Mouse (Mus musculus): Measurements from ENCODE around the gene Gstt3. TPM values are rescaled to one million over a fixed set of nuclear protein-coding genes. Genes with fewer than 3 reads are reported as not detected.
A peak's percentile ranks its signal among the peaks of the same experiment; 100 is the strongest.

Gene Gstt3
- polyA plus RNA-seq, 1 experiment: 97.4 TPM

DNA sequence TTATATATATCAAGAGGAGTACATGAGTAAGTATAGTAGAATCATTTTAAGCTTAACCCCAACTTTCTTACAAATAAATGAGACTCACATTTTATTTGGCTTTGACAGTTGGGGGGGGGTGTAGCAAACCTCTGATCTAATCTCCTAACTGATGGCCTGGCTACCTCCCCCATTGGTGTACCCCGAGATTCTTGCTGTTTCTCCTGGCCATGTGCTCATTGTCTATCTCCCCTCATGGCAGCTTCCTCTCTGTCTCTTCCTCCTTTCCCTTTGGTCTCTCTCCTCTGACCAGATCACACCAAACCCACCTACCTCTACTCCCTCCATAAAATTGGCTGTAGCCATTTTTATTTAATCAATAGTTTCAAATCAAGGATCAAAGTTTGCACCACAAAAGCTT is 42.6 kb upstream of the Gstt3 start:
- no peak for TF ChIP-seq POLR2A (IDR thresholded peaks at IDR 0.05; ENCODE audit: low read depth, low read length)
- TF ChIP-seq CTCF (conservative IDR thresholded peaks at IDR 0.05; ENCODE audit: insufficient read depth, insufficient read length, low read depth, low read length): no peak
- H3K27me3 ChIP-seq (replicated peaks; ENCODE audit: control insufficient read depth, insufficient read depth, low read length): no peaks in the 10 kb centered on the region
- WGBS: 96% methylated on average over 1 of the region's 1 CpGs
- H3K27ac ChIP-seq (ENCODE audit: insufficient read depth, low read depth, low read length): no peak overlapping the region
- DNase-seq: no peak
- H3K36me3 ChIP-seq (ENCODE audit: control insufficient read depth, insufficient read depth, low read length): no peaks in the 10 kb centered on the region
- no peak overlapping the region for H3K4me3 ChIP-seq (ENCODE audit: insufficient read depth, low read depth, low read length)
- H3K4me1 ChIP-seq (ENCODE audit: control insufficient read depth, insufficient read depth, low read length): peaks cover 9% of the 10 kb centered on the region

DNA sequence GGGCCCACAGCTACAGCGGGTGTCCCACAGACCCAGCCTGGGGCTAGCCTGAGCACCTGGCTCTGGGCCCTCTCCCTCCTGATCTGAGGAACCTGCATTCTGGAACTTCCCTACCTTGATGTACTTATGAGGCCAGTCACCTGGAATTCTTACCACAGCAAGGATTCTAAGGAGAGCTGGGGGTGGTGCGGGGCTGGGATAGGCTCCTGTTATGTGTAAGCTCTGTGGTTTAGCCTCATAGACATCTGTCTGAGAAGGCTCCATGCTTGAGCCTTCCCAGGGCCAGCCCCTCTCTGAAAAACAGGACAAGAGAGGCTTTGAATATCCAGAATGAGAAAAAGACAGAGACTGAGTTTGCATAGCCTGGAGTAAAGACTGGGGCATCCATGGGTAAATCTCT is 41.2 kb upstream of the Gstt3 start, which contains the start of gene Gstt4:
Gene Gstt4, minus strand, starts transcription at position 101 of the 400 bp plus-strand sequence.
- TF ChIP-seq CTCF (conservative IDR thresholded peaks at IDR 0.05; ENCODE audit: insufficient read depth, insufficient read length, low read depth, low read length) (no peak), POLR2A (IDR thresholded peaks at IDR 0.05; ENCODE audit: low read depth, low read length) (no peak)
- peaks cover 2% of the 10 kb centered on the region for H3K4me1 ChIP-seq (ENCODE audit: control insufficient read depth, insufficient read depth, low read length)
- H3K27me3 ChIP-seq (replicated peaks; ENCODE audit: control insufficient read depth, insufficient read depth, low read length): no peaks in the 10 kb centered on the region
- DNase-seq: no peak
- H3K36me3 ChIP-seq (ENCODE audit: control insufficient read depth, insufficient read depth, low read length): no peaks in the 10 kb centered on the region
- H3K4me3 ChIP-seq (ENCODE audit: insufficient read depth, low read depth, low read length): no peak within 1 kb of the TSS
- WGBS: 95% methylated on average over 2 of the region's 2 CpGs
- H3K27ac ChIP-seq (ENCODE audit: insufficient read depth, low read depth, low read length): no peak within 1 kb of the TSS

DNA sequence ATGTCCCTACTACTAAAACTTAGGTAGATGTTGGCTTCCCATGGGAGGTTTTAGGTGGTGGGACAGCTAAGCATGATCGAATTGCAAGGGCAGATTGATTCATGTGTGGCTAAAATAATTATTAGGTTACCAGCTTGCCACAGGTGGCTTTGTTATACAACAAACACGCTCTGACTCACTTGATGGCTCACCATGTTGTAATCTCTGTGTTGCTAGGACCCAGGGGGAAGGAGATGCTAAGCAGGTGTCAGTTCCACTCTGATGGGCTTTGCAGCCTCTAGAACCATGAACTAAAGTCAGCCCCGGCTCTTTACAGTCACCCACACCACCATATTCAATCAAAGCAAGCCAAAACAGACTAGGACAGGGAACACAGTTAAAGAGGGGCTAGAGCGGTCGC is 38.7 kb upstream of the Gstt3 start:
- 69% methylated on average over 5 of the region's 5 CpGs for WGBS
- H3K4me3 ChIP-seq (ENCODE audit: insufficient read depth, low read depth, low read length): no peak overlapping the region
- no peak for DNase-seq
- TF ChIP-seq POLR2A (IDR thresholded peaks at IDR 0.05; ENCODE audit: low read depth, low read length): no peak
- TF ChIP-seq CTCF (conservative IDR thresholded peaks at IDR 0.05; ENCODE audit: insufficient read depth, insufficient read length, low read depth, low read length): no peak
- no peaks in the 10 kb centered on the region for H3K4me1 ChIP-seq (ENCODE audit: control insufficient read depth, insufficient read depth, low read length)
- no peaks in the 10 kb centered on the region for H3K27me3 ChIP-seq (replicated peaks; ENCODE audit: control insufficient read depth, insufficient read depth, low read length)
- H3K36me3 ChIP-seq (ENCODE audit: control insufficient read depth, insufficient read depth, low read length): no peaks in the 10 kb centered on the region
- no peak overlapping the region for H3K27ac ChIP-seq (ENCODE audit: insufficient read depth, low read depth, low read length)

DNA sequence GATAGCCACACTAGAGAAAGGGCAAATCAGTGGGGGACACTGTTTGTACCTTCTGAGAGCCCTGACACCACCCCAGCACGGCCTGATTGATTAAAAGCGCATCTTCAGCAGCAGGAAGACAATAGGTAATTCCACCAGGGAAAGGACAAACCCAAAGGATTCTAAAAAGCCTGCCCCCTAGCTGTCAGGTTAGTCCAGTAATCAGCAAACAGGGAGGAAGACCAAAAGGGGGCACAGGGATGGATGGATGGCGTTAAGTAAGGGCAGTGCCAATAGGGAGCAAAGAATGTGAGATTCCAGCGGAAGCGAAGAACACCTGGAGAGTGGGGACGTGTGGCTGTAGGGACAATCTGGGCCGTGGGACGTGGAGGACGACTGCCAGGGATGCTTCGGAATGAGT is 37.4 kb upstream of the Gstt3 start:
- Histone ChIP-seq H3K4me3 (ENCODE audit: insufficient read depth, low read depth, low read length) (no peak overlapping the region), H3K27me3 (replicated peaks; ENCODE audit: control insufficient read depth, insufficient read depth, low read length) (no peaks in the 10 kb centered on the region), H3K4me1 (ENCODE audit: control insufficient read depth, insufficient read depth, low read length) (no peaks in the 10 kb centered on the region), H3K36me3 (ENCODE audit: control insufficient read depth, insufficient read depth, low read length) (no peaks in the 10 kb centered on the region), H3K27ac (ENCODE audit: insufficient read depth, low read depth, low read length) (no peak overlapping the region)
- WGBS: 67% methylated on average over 10 of the region's 10 CpGs
- TF ChIP-seq POLR2A (IDR thresholded peaks at IDR 0.05; ENCODE audit: low read depth, low read length): no peak
- TF ChIP-seq CTCF (conservative IDR thresholded peaks at IDR 0.05; ENCODE audit: insufficient read depth, insufficient read length, low read depth, low read length): 0 out of 2 replicates have a peak, but pooled peaks have one; percentile 23
- no peak for DNase-seq

DNA sequence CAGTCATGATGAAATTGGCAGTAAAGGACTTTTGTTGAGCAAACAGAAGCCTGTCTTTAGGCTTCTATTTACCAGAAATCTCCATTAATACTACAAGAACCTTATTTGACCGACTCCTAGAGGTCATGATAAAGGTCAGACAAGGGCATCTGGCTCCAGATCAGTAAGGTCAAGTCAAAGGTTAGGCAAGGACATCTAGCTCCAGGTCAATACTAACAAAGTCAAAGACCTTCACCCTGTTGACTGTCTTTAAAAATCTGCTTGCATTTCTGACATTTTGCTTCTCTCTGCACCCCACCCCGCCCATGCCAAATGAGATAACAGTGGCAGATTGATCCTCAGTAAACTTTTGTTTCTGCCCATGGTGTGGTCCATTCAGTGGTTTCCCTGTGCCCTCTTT is 23.0 kb upstream of the Gstt3 start:
- 56% methylated on average over 2 of the region's 2 CpGs for WGBS
- no peaks in the 10 kb centered on the region for H3K27me3 ChIP-seq (replicated peaks; ENCODE audit: control insufficient read depth, insufficient read depth, low read length)
- H3K27ac ChIP-seq (ENCODE audit: insufficient read depth, low read depth, low read length): no peak overlapping the region
- TF ChIP-seq CTCF (conservative IDR thresholded peaks at IDR 0.05; ENCODE audit: insufficient read depth, insufficient read length, low read depth, low read length) (no peak), POLR2A (IDR thresholded peaks at IDR 0.05; ENCODE audit: low read depth, low read length) (no peak)
- no peak for DNase-seq
- H3K4me1 ChIP-seq (ENCODE audit: control insufficient read depth, insufficient read depth, low read length): no peaks in the 10 kb centered on the region
- H3K36me3 ChIP-seq (ENCODE audit: control insufficient read depth, insufficient read depth, low read length): no peaks in the 10 kb centered on the region
- no peak overlapping the region for H3K4me3 ChIP-seq (ENCODE audit: insufficient read depth, low read depth, low read length)

DNA sequence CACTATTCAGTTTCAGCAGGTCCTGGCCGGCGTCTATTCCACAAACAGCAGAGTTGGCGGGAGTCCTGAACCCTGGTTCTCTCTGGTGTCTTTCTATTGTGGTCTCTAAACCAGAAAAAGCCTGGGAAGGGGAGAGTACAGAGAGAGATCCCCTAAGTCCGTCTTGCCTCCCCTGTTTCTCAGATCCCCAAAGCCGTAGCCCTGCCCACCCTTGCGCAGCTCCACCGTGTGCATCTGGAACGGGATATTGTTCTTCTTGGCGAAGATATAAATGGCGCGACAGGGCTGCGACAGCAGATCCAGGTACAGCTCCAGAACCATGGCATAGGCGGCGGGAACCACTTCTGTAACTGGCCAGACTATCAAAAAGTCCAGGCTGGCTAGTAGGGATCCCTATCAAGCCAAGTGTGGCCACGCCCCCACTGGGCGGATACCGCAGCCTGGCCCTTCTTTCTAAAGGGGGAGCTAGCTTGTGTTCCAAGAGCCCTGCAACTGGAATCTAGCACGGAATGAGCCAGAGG is 17.0 kb upstream of the Gstt3 start, which contains the start of gene Gstt1:
Gene Gstt1, minus strand, starts transcription at position 409 of the 521 bp plus-strand sequence.
- TF ChIP-seq POLR2A (IDR thresholded peaks at IDR 0.05; ENCODE audit: low read depth, low read length) (no peak), CTCF (conservative IDR thresholded peaks at IDR 0.05; ENCODE audit: insufficient read depth, insufficient read length, low read depth, low read length) (no peak)
- 2% methylated on average over 18 of the region's 18 CpGs for WGBS
- Histone ChIP-seq H3K27ac (ENCODE audit: insufficient read depth, low read depth, low read length) (peak within 1 kb of the TSS; percentile 69), H3K4me3 (ENCODE audit: insufficient read depth, low read depth, low read length) (peak within 1 kb of the TSS; percentile 69), H3K4me1 (ENCODE audit: control insufficient read depth, insufficient read depth, low read length) (peaks cover 12% of the 10 kb centered on the region), H3K36me3 (ENCODE audit: control insufficient read depth, insufficient read depth, low read length) (no peaks in the 10 kb centered on the region), H3K27me3 (replicated peaks; ENCODE audit: control insufficient read depth, insufficient read depth, low read length) (no peaks in the 10 kb centered on the region)
- DNase-seq: peak; percentile 80

DNA sequence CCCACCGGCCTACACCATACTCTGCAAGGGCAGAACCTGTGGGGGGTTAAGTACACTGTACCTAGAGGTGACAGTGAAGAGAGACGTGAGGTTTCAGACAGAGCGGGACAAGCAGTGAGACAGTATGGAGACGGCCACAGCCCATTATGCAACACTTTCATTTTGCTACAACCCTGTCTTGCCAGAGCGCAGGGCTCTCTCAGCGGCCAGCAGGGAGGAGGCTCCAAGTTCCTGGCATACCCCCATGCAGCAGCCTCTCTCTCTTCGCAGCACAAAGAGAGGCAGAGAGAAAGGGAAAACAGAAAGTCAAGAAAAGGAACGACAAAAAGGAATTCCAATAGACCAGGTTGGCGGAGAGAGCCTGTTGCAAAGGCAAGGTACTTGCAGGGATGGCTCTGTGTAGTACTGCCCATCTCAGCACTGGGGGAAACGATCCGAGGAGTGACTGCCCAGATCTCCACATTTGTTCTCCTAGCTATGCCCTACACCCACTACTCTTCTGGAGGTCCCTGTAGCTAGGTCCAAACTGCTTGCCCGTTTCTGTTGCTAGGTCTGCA is 16.5 kb upstream of the Gstt3 start:
- Histone ChIP-seq H3K36me3 (ENCODE audit: control insufficient read depth, insufficient read depth, low read length) (no peaks in the 10 kb centered on the region), H3K27ac (ENCODE audit: insufficient read depth, low read depth, low read length) (peak overlapping the region; percentile 69), H3K4me3 (ENCODE audit: insufficient read depth, low read depth, low read length) (peak overlapping the region; percentile 69), H3K27me3 (replicated peaks; ENCODE audit: control insufficient read depth, insufficient read depth, low read length) (no peaks in the 10 kb centered on the region), H3K4me1 (ENCODE audit: control insufficient read depth, insufficient read depth, low read length) (peaks cover 12% of the 10 kb centered on the region)
- no peak for TF ChIP-seq POLR2A (IDR thresholded peaks at IDR 0.05; ENCODE audit: low read depth, low read length)
- 0 out of 2 replicates have a peak, but pooled peaks have one; percentile 2 for TF ChIP-seq CTCF (conservative IDR thresholded peaks at IDR 0.05; ENCODE audit: insufficient read depth, insufficient read length, low read depth, low read length)
- DNase-seq: peak; percentile 77
- under 1% methylated on average over 12 of the region's 12 CpGs for WGBS
